Mouse (Mus musculus) cerebellum, adult 2 months (tissue): Measurements from ENCODE around the gene Tor1aip1.

ENCODE experiments used
- CTCF ChIP-seq: fragments of 200-500 bp; IDR thresholded peaks from 2 replicates; pipeline ENCODE4 v1.5.1; 2011; ENCODE audit warnings: low read depth, mild to moderate bottlenecking, control low read depth, low read length, moderate library complexity, borderline replicate concordance; ENCODE audit not compliant: insufficient read depth
- POLR2A ChIP-seq: fragments of 200-500 bp; IDR thresholded peaks from 2 replicates; pipeline ENCODE4 v1.6.1; 2011; ENCODE audit warnings: low read length, control low read depth, borderline replicate concordance; ENCODE audit not compliant: insufficient read depth

GRCm38 (mm10) chr1:155972146-155973067, 63.9 kb downstream of the Tor1aip1 start:
- no peak for TF ChIP-seq POLR2A
- TF ChIP-seq CTCF: no peak
